Mouse (Mus musculus): ENCODE data around the gene Aff3.

Aff3 gene

GRCm38 (mm10) chr1:38545282-38545945 lies 119.3 kb downstream of the Aff3 start:
- DNase-seq (ENCODE audit: low read depth, low spot score), result peak; percentile 36

- no peak for DNase-seq (ENCODE audit: low read depth, low spot score)
Measured at GRCm38 (mm10) chr1:38544501-38544900, 120.3 kb downstream of the Aff3 start.

DNA sequence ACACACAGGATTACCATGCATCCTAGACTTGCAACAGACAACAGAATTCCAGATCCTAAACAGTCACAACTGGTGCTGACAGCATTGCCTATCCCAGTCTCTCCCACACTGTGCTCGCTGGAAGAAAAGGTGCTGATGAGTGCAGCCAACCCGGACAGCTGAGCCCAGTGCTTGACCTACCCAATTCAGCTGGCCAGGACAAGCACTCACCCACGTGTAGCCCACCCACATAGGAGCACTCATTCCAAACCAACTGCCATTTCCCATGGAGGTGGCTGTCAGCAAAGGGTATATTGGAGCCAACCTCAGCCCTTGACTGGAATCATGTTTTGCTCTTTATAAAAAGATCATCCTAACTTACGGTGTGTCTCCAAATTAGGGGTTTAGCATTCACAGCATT lies 123.2 kb downstream of the Aff3 start:
- no peak for DNase-seq (ENCODE audit: low read depth, low spot score)

GRCm38 (mm10) chr1:38536929-38537540 lies 127.7 kb downstream of the Aff3 start:
- no peak for DNase-seq (ENCODE audit: low read depth, low spot score)

DNA sequence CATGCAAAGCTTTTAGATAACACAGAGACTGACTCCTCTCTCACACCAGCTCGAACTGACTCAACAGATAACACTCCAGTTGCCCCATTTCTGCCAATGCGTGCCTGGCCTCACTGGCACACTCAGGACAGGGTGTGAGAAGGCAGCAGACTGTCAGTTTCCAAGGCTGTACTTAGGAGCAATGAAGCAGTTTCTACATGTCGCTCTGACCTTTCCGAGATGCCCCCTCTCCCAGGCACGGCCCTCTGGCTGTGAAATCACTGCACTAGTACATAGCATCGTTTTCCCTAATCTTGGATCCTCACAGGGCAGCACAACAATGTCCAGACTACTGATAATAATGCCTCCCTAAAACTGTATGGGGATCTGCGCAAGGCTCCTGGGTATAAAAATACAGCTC lies 132.2 kb downstream of the Aff3 start:
- no peak for DNase-seq (ENCODE audit: low read depth, low spot score)

DNA sequence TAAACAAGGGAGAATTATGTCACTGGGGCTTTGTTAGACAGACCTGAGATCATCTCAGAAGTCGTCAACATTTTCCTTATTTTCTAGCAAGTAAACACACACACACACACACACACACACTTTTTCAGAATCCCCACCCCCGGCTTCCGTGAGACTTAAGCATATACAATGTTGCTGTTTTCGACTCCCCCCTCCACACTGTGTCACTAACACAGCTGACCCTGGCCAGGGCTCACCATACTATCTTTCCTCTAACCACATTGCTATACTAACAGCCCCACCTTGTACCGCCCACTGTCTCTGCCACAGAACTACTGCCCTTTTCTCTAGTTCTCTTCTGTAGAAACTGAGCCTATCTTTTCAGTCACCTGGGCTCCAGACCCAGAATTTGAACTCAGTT lies 136.1 kb downstream of the Aff3 start:
- no peak for DNase-seq (ENCODE audit: low read depth, low spot score)

GRCm38 (mm10) chr1:38526568-38526967 lies 138.2 kb downstream of the Aff3 start:
- DNase-seq (ENCODE audit: low read depth, low spot score), result no peak

- no peak for DNase-seq (ENCODE audit: low read depth, low spot score)
Measured at GRCm38 (mm10) chr1:38521651-38522050, 143.1 kb downstream of the Aff3 start.

DNA sequence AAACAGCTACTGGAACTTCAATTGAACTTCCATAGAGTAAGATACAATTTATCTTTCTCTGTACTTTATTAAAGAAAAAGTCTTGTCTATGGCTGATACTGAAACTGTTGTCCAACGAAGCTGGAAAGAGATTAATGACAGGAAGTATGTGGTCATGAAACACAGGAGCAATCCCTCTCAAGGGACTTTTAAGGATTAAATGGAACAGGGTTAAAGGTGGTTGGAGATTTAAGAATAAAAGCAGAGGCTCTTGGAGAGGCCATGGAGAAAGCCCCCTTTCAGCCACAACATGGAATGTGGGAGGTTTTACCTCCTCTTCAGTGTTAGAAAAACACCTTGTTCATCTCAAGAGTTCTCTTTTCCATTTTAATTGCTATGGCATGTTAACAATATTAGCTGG lies 148.5 kb downstream of the Aff3 start:
- no peak for DNase-seq (ENCODE audit: low read depth, low spot score)

DNA sequence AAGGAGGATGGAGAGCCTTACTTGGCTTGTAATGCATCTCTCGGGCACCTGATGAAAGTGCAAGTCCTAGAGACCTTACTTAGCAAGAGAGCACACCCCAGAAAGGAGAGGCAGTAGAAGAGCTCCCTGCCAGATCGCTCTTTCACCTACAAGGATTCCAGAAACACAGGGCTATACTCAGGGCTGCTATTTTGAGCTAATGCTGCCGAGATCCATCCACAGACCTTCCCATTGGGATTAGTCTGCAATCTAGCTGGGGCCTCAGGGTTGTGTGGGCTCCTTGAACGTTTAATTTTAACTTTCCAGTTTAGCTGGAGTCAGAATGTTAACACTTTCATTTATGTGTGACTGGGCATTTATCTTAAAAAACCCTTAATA lies 150.1 kb downstream of the Aff3 start:
- DNase-seq (ENCODE audit: low read depth, low spot score), result no peak

GRCm38 (mm10) chr1:38513970-38514633 lies 150.7 kb downstream of the Aff3 start:
- DNase-seq (ENCODE audit: low read depth, low spot score), result no peak

DNA sequence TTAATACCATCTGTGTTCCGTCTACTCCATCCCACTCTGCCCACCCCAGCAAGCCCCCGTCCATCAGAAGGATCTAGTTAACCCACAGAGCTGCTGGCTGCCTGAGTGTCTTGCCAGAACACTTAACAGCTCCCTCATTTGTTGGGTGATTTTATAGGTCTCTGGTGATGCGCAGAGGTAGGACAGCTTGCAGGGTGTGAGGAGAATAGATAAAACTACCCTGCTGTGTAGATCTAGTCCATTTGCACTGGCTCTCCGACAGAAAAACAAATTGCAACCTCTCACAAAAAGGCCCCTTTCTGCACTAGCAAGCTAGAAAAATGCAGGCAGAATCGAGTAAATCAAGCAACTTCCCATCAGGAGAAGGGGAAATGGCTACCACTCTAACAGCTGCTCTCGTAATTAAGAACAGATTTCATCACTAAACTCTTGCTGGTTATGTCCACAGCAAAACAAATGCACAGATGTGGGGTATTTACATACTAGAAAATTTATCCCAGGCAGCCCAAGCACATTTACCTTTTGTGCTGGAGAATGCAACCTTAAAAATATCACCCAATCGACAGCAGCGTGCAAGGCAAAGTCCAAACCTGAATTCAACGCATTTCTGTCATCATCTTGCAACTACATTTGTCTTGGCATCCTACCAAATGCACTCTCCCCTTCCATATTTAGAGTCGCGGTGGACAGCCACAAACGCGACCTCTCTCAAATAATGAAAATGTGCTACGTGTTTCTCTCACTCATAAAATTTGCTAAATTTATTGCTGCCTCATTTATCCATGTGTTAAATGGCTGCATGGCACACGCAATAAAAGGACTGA lies 152.3 kb downstream of the Aff3 start:
- DNase-seq (ENCODE audit: low read depth, low spot score), result no peak

DNA sequence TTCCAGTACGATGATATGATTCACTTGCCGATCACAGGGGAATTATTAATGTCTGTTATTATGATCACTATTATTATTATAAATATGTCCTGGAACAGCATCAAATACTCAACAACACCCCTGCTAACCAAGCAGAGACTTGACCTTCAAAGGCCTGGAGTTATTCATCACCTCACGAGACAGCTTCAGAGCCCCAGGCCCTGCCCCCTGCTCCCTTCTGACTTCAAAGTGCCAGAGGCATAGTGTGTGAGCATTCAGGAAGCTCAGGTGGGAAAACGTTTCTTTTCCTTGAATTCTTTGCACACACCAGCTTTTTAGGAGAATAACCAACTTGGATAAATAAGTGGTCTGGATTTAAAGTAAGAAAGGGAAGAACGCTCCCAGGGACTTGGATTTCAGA lies 153.7 kb downstream of the Aff3 start:
- no peak for DNase-seq (ENCODE audit: low read depth, low spot score)

DNA sequence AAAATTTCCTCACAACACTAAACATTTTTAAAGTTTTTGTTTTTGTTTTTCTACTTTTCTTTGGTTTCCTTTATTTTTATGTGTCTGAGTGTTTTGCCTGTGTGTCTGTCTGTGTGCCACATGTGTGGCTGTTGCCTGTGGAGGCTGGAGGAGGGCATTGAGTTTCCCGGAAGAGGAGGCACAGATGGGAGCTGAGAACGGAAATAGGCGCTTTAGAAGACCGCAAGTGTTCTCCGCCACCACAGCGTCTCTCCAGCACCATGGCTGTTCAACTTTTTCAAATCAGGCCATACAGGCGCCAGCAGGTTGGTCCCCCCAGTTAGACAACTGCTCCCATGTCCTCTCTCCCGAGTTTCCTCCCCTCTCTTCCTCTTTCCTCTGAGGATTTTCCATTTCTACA lies 155.5 kb downstream of the Aff3 start:
- no peak for DNase-seq (ENCODE audit: low read depth, low spot score)

- DNase-seq (ENCODE audit: low read depth, low spot score), result no peak
Measured at GRCm38 (mm10) chr1:38507636-38508179, 157.0 kb downstream of the Aff3 start.

GRCm38 (mm10) chr1:38506396-38506795 lies 158.4 kb downstream of the Aff3 start:
- DNase-seq (ENCODE audit: low read depth, low spot score), result no peak

GRCm38 (mm10) chr1:38503431-38504089 lies 161.2 kb downstream of the Aff3 start:
- DNase-seq (ENCODE audit: low read depth, low spot score), result no peak

GRCm38 (mm10) chr1:38502797-38503196 lies 162.0 kb downstream of the Aff3 start:
- DNase-seq (ENCODE audit: low read depth, low spot score), result no peak

DNA sequence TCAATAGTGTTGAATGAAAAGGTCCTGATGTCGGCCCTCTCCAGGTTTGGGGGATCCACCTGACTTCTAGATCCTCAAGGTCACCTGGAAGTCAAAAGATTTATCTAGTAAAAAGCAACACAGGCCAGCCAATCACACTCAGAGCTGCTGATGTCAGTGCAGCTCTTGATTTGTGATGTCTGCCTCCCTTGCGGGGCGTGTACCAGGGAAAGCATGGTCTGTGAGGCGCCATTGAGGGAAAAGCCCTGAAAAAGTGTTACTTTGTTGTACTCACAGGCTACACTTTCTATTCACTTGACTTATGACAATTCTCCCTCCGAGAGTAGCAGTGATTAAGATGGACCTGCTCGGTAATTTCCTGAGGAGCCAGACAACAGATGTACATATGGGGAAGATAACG lies 163.5 kb downstream of the Aff3 start:
- no peak for DNase-seq (ENCODE audit: low read depth, low spot score)

- DNase-seq (ENCODE audit: low read depth, low spot score), result no peak
Measured at GRCm38 (mm10) chr1:38499500-38499899, 165.3 kb downstream of the Aff3 start.

- DNase-seq (ENCODE audit: low read depth, low spot score), result no peak
Measured at GRCm38 (mm10) chr1:38497576-38497975, 167.2 kb downstream of the Aff3 start.
